Mouse (Mus musculus) C2C12 (cell line): Measurements from ENCODE around the gene Snx12.

Experiments
- CEBPB ChIP-seq: IDR thresholded peaks from one replicate; pipeline ENCODE4 v1.6.1; 2011; ENCODE audit warnings: low read depth, mild to moderate bottlenecking, control low read depth, moderate library complexity
- CTCF ChIP-seq: IDR thresholded peaks from one replicate; pipeline ENCODE4 v1.5.1; 2011; ENCODE audit not compliant: control insufficient read depth, insufficient read depth, insufficient read length
- MAX ChIP-seq: IDR thresholded peaks from one replicate; pipeline ENCODE4 v1.6.1; 2011; ENCODE audit warnings: mild to moderate bottlenecking, control low read depth
- MYOD1 ChIP-seq: IDR thresholded peaks from one replicate; pipeline ENCODE4 v1.6.1; 2011; ENCODE audit warnings: low read depth; ENCODE audit not compliant: control insufficient read depth, insufficient read length
- MYOG ChIP-seq: IDR thresholded peaks from one replicate; pipeline ENCODE4 v1.6.1; 2011; ENCODE audit not compliant: control insufficient read depth, insufficient read length; ENCODE audit errors: extremely low read depth
- USF1 ChIP-seq: IDR thresholded peaks from one replicate; pipeline ENCODE4 v1.6.1; 2011; ENCODE audit warnings: low read depth, mild to moderate bottlenecking, control low read depth, moderate library complexity

GRCm38 (mm10) chrX:101168425-101168824, 53.9 kb downstream of the Snx12 start:
- no peak for TF ChIP-seq CTCF
- no peak for TF ChIP-seq USF1
- TF ChIP-seq MAX = no peak
- TF ChIP-seq MYOG = no peak
- no peak for TF ChIP-seq MYOD1
- no peak for TF ChIP-seq CEBPB
